Mouse (Mus musculus) hindlimb bud, embryonic 11.5 days (tissue): ENCODE data around the gene Gm11213.

Experiments
- DNase-seq: peaks from one replicate; pipeline ENCODE4 v3.0.0-alpha.2; 2012; ENCODE audit warnings: low read depth, low spot score; ENCODE audit errors: extremely low spot score

Gene Gm11213

GRCm38 (mm10) chr4:63548491-63548890, 56.6 kb downstream of the Gm11213 start:
- DNase-seq = no peak

- no peak for DNase-seq
These were observed 57.3 kb downstream of the Gm11213 start for GRCm38 (mm10) chr4:63547799-63548198.
